Mouse (Mus musculus): ENCODE measurements around the gene Slc24a5.

Gene Slc24a5

GRCm38 (mm10) chr2:125106536-125106935 lies 38.6 kb downstream of the Slc24a5 start:
- in situ Hi-C loops (cut with MboI; ENCODE audit: unreplicated experiment in 2 of 2) = loop anchor here (25.0 kb wide), 1 partner anchor 344 kb away; no protein-coding TSS in a partner anchor

GRCm38 (mm10) chr2:125119381-125120110 lies 51.6 kb downstream of the Slc24a5 start:
- in situ Hi-C loops (cut with MboI; ENCODE audit: unreplicated experiment in 2 of 2) = loop anchor here (25.0 kb wide), 1 partner anchor 357 kb away; no protein-coding TSS in a partner anchor

GRCm38 (mm10) chr2:125122288-125122623 lies 54.3 kb downstream of the Slc24a5 start:
- in situ Hi-C loops (cut with MboI; ENCODE audit: unreplicated experiment in 2 of 2) = loop anchor here (25.0 kb wide), 1 partner anchor 360 kb away; no protein-coding TSS in a partner anchor

GRCm38 (mm10) chr2:125122624-125123476 lies 54.9 kb downstream of the Slc24a5 start:
- in situ Hi-C loops (cut with MboI; ENCODE audit: unreplicated experiment in 2 of 2) = loop anchor here (25.0 kb wide), 1 partner anchor 361 kb away; no protein-coding TSS in a partner anchor

GRCm38 (mm10) chr2:125123477-125123852 lies 55.5 kb downstream of the Slc24a5 start, which contains the start of gene Myef2:
Gene Myef2 (minus strand): TSS chr2:125123661.
- in situ Hi-C loops (cut with MboI; ENCODE audit: unreplicated experiment in 2 of 2) = loop anchor here (25.0 kb wide), 1 partner anchor 361 kb away; no protein-coding TSS in a partner anchor

GRCm38 (mm10) chr2:125125824-125126223 lies 57.9 kb downstream of the Slc24a5 start:
- in situ Hi-C loops (cut with MboI; ENCODE audit: unreplicated experiment in 2 of 2) = no loop called here

- in situ Hi-C loops (cut with MboI; ENCODE audit: unreplicated experiment in 2 of 2) = no loop called here
Measured at GRCm38 (mm10) chr2:125126792-125127191, 58.9 kb downstream of the Slc24a5 start.

- in situ Hi-C loops (cut with MboI; ENCODE audit: unreplicated experiment in 2 of 2) = no loop called here
Measured at GRCm38 (mm10) chr2:125134113-125134512, 66.2 kb downstream of the Slc24a5 start.

- in situ Hi-C loops (cut with MboI; ENCODE audit: unreplicated experiment in 2 of 2) = no loop called here
Measured at GRCm38 (mm10) chr2:125135903-125136811, 68.2 kb downstream of the Slc24a5 start, which contains the start of gene Ctxn2. Gene Ctxn2 (plus strand): TSS chr2:125136692.

GRCm38 (mm10) chr2:125136846-125137245 lies 68.9 kb downstream of the Slc24a5 start:
- in situ Hi-C loops (cut with MboI; ENCODE audit: unreplicated experiment in 2 of 2) = no loop called here

Data from v-Abl transformed pro-B cells (cell line).